Mouse (Mus musculus): ENCODE results near the gene Zfp775.

Zfp775 gene

DNA sequence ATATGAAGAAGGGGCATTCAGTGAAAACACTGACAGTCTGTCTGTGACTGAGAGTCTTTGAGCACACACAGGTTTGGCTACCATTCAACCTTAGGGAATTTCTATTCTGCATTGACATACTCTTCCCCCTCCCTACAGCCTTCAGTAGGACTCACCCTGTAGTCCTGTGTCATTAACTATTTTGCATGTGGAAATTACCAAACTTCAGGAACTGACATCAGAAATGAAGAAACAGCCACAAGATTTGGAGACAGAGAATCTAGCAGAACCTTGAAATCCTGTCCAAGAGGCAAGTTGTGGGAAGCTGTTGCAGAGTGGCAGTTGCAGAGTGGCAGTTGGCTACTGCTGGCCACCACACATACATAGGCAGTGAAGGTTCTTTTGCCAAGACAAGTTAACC, 66.2 kb downstream of the Zfp775 start:
- in situ Hi-C loops (cut with MboI; ENCODE audit: low sequenced_read_pairs), result no loop called here

DNA sequence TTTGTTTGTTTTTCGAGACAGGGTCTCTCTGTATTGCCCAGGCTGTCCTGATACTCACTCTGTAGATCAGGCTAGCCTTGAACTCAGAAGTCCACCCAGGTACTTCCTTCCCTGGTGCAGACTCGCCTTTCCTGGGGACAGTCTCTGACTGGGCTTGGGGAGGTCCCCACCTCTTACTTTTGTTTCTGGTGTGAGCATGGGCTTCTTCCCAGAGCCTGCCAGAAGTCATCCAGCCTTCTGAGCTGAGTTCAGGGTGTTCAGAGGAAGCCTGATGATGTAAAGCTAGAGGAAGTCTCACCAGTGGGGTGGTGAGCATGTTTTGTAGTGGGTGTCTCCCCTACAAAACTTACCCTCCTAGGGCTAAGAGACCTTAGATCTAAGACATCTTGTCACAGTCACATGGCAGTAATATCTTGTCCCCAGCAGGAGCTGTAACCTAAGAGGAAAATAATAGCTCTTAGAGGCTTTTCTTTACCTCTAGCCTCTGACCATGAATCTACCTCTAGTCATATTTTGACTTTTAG, 67.6 kb downstream of the Zfp775 start:
- in situ Hi-C loops (cut with MboI; ENCODE audit: low sequenced_read_pairs), result no loop called here
